Mouse (Mus musculus): Measurements from ENCODE around the gene Vps35l.

GRCm38 (mm10) chr7:118766834-118767224 lies 26.8 kb downstream of the Vps35l start:
- TF ChIP-seq CTCF (IDR thresholded peaks at IDR 0.05; ENCODE audit: low read depth) (no peak), EP300 (IDR thresholded peaks at IDR 0.05; ENCODE audit: low read depth) (no peak)
